Mouse (Mus musculus) CH12.LX (cell line): ENCODE data around the gene Smg6. TPM values are rescaled to one million over a fixed set of nuclear protein-coding genes. Genes with fewer than 3 reads are reported as not detected.

Experiments
- DNase-seq: peaks from one replicate; pipeline ENCODE4 v3.0.0-alpha.2; 2013; ENCODE audit errors: extremely low read depth
- H3K27ac ChIP-seq: 2 replicates; pipeline ENCODE4 v1.5.1; 2012; ENCODE audit warnings: low read depth, mild to moderate bottlenecking, control low read depth, moderate library complexity; ENCODE audit not compliant: insufficient read depth
- H3K27me3 ChIP-seq: replicated peaks from 2 replicates; pipeline ENCODE3; 2012; ENCODE audit warnings: inconsistent platforms
- H3K36me3 ChIP-seq, 2 experiments: replicated peaks in 1 of 2; 2 replicates each; pipeline versions ENCODE3 to v1.6.1; 2012; ENCODE audit warnings: inconsistent platforms in 1 of 2, low read length in 1 of 2, mild to moderate bottlenecking in 1 of 2, mixed read lengths in 1 of 2, moderate library complexity in 1 of 2; ENCODE audit not compliant: control insufficient read depth in 1 of 2, insufficient read depth in 1 of 2
- H3K4me1 ChIP-seq, 2 experiments: 2 replicates each; pipeline ENCODE4 v1.6.1; 2012; ENCODE audit warnings: inconsistent platforms in 1 of 2, moderate library complexity in 1 of 2; ENCODE audit not compliant: insufficient read depth in 2 of 2, control insufficient read depth in 1 of 2
- H3K4me2 ChIP-seq: 2 replicates; pipeline ENCODE4 v1.6.1; 2012; ENCODE audit warnings: low read depth, mild to moderate bottlenecking, control low read depth; ENCODE audit not compliant: poor library complexity, insufficient read depth, severe bottlenecking
- H3K4me3 ChIP-seq, 3 experiments: fragments of 150-350 bp in 1 of 3; sonication (generic) in 1 of 3; replicated peaks in 1 of 3; 2 replicates each; pipeline versions ENCODE3 to v1.5.1; 2011 to 2012; ENCODE audit warnings: low read depth in 2 of 3, low read length in 2 of 3, mild to moderate bottlenecking in 2 of 3, moderate library complexity in 2 of 3, control low read depth in 1 of 3, improper control_type of control experiment in 1 of 3, inconsistent platforms in 1 of 3, mixed read lengths in 1 of 3; ENCODE audit not compliant: poor library complexity in 1 of 3
- H3K79me2 ChIP-seq: replicated peaks from 2 replicates; pipeline ENCODE4 v1.6.1; 2012; ENCODE audit warnings: mild to moderate bottlenecking, moderate library complexity; ENCODE audit not compliant: control insufficient read depth, poor library complexity, insufficient read depth, severe bottlenecking; ENCODE audit errors: extremely low read depth
- H3K9ac ChIP-seq: 2 replicates; pipeline ENCODE4 v1.6.1; 2012; ENCODE audit warnings: low read depth, mild to moderate bottlenecking, control low read depth, moderate library complexity; ENCODE audit not compliant: insufficient read depth
- H3K9me3 ChIP-seq: replicated peaks from 2 replicates; pipeline ENCODE3; 2012; ENCODE audit warnings: low read length, inconsistent platforms, mixed read lengths
- BHLHE40 ChIP-seq: IDR thresholded peaks from 2 replicates; pipeline ENCODE4 v1.6.1; 2011; ENCODE audit warnings: mild to moderate bottlenecking, low read depth, low read length, improper control_type of control experiment
- CHD1 ChIP-seq: IDR thresholded peaks from 2 replicates; pipeline ENCODE4 v1.6.1; 2012; ENCODE audit warnings: low read depth, low read length, improper control_type of control experiment, inconsistent platforms
- CHD2 ChIP-seq: IDR thresholded peaks from 2 replicates; pipeline ENCODE4 v1.6.1; 2011; ENCODE audit warnings: low read length, improper control_type of control experiment
- CTCF ChIP-seq, 2 experiments: IDR thresholded peaks in 1 of 2; conservative IDR thresholded peaks in 1 of 2; 2 replicates each; pipeline ENCODE4 v1.5.1; 2011 to 2012; ENCODE audit warnings: low read depth in 2 of 2, low read length in 2 of 2, improper control_type of control experiment in 1 of 2, inconsistent platforms in 1 of 2, mild to moderate bottlenecking in 1 of 2, moderate library complexity in 1 of 2
- E2F4 ChIP-seq: IDR thresholded peaks from 2 replicates; pipeline ENCODE4 v1.6.1; 2011; ENCODE audit warnings: low read depth, low read length, improper control_type of control experiment; ENCODE audit not compliant: insufficient replicate concordance
- ELF1 ChIP-seq: IDR thresholded peaks from 2 replicates; pipeline ENCODE4 v1.6.1; 2014; ENCODE audit warnings: low read depth, mild to moderate bottlenecking, inconsistent platforms, low read length, improper control_type of control experiment
- EP300 ChIP-seq: IDR thresholded peaks from 2 replicates; pipeline ENCODE4 v1.6.1; 2011; ENCODE audit warnings: low read length, improper control_type of control experiment
- ETS1 ChIP-seq: conservative IDR thresholded peaks from 2 replicates; pipeline ENCODE4 v1.6.1; 2012; ENCODE audit warnings: low read depth, mild to moderate bottlenecking, inconsistent platforms, low read length, improper control_type of control experiment, moderate library complexity
- GABPA ChIP-seq: IDR thresholded peaks from 2 replicates; pipeline ENCODE4 v1.6.1; 2012; ENCODE audit warnings: low read depth, low read length, improper control_type of control experiment, inconsistent platforms; ENCODE audit not compliant: insufficient replicate concordance
- HCFC1 ChIP-seq: IDR thresholded peaks from 2 replicates; pipeline ENCODE4 v1.6.1; 2012; ENCODE audit warnings: low read depth, mild to moderate bottlenecking, inconsistent platforms, low read length, improper control_type of control experiment
- IRF4 ChIP-seq: IDR thresholded peaks from 2 replicates; pipeline ENCODE4 v1.6.1; 2014; ENCODE audit warnings: low read depth, mild to moderate bottlenecking, inconsistent platforms, low read length, improper control_type of control experiment
- JUN ChIP-seq: IDR thresholded peaks from 2 replicates; pipeline ENCODE4 v1.6.1; 2011; ENCODE audit warnings: low read depth, mild to moderate bottlenecking, low read length, improper control_type of control experiment, moderate library complexity; ENCODE audit not compliant: insufficient read depth
- JUND ChIP-seq: conservative IDR thresholded peaks from 2 replicates; pipeline ENCODE4 v1.6.1; 2011; ENCODE audit warnings: low read depth, low read length, improper control_type of control experiment
- KAT2A ChIP-seq: IDR thresholded peaks from 2 replicates; pipeline ENCODE4 v1.6.1; 2012; ENCODE audit warnings: low read length, improper control_type of control experiment, inconsistent platforms; ENCODE audit not compliant: insufficient replicate concordance
- MAFK ChIP-seq: IDR thresholded peaks from 2 replicates; pipeline ENCODE4 v1.6.1; 2011; ENCODE audit warnings: low read length, improper control_type of control experiment; ENCODE audit not compliant: insufficient replicate concordance
- MAX ChIP-seq: IDR thresholded peaks from 2 replicates; pipeline ENCODE4 v1.6.1; 2011; ENCODE audit warnings: low read length, improper control_type of control experiment
- MAZ ChIP-seq: IDR thresholded peaks from 2 replicates; pipeline ENCODE4 v1.6.1; 2012; ENCODE audit warnings: low read depth, mild to moderate bottlenecking, inconsistent platforms, low read length, improper control_type of control experiment, moderate library complexity
- MEF2A ChIP-seq: IDR thresholded peaks from 2 replicates; pipeline ENCODE4 v1.6.1; 2014; ENCODE audit warnings: low read depth, mild to moderate bottlenecking, inconsistent platforms, low read length, improper control_type of control experiment, borderline replicate concordance
- MXI1 ChIP-seq: IDR thresholded peaks from 2 replicates; pipeline ENCODE4 v1.6.1; 2011; ENCODE audit warnings: mild to moderate bottlenecking, low read depth, low read length, improper control_type of control experiment
- MYC ChIP-seq: IDR thresholded peaks from 2 replicates; pipeline ENCODE4 v1.6.1; 2011; ENCODE audit warnings: low read depth, mild to moderate bottlenecking, improper control_type of control experiment, low read length
- NELFE ChIP-seq: IDR thresholded peaks from 2 replicates; pipeline ENCODE4 v1.6.1; 2011; ENCODE audit warnings: low read depth, low read length, improper control_type of control experiment
- NRF1 ChIP-seq: IDR thresholded peaks from 2 replicates; pipeline ENCODE4 v1.6.1; 2014; ENCODE audit warnings: low read depth, mild to moderate bottlenecking, inconsistent platforms, low read length, improper control_type of control experiment, moderate library complexity
- PAX5 ChIP-seq: IDR thresholded peaks from 2 replicates; pipeline ENCODE4 v1.6.1; 2012; ENCODE audit warnings: low read length, inconsistent platforms, mixed read lengths
- POLR2A ChIP-seq: IDR thresholded peaks from 2 replicates; pipeline ENCODE4 v1.6.1; 2011; ENCODE audit warnings: low read depth, mild to moderate bottlenecking, improper control_type of control experiment, low read length
- POLR2AphosphoS2 ChIP-seq: IDR thresholded peaks from 2 replicates; pipeline ENCODE4 v1.6.1; 2011; ENCODE audit warnings: low read depth, low read length, improper control_type of control experiment
- RAD21 ChIP-seq: IDR thresholded peaks from 2 replicates; pipeline ENCODE4 v1.6.1; 2011; ENCODE audit warnings: low read depth, mild to moderate bottlenecking, low read length, improper control_type of control experiment, moderate library complexity
- RCOR1 ChIP-seq: conservative IDR thresholded peaks from 2 replicates; pipeline ENCODE4 v1.6.1; 2012; ENCODE audit warnings: low read depth, mild to moderate bottlenecking, inconsistent platforms, low read length, improper control_type of control experiment
- SIN3A ChIP-seq: IDR thresholded peaks from 2 replicates; pipeline ENCODE4 v1.6.1; 2012; ENCODE audit warnings: low read length, improper control_type of control experiment, inconsistent platforms
- SMC3 ChIP-seq: IDR thresholded peaks from 2 replicates; pipeline ENCODE4 v1.6.1; 2011; ENCODE audit warnings: low read depth, low read length, improper control_type of control experiment
- TBP ChIP-seq: conservative IDR thresholded peaks from 2 replicates; pipeline ENCODE4 v1.6.1; 2011; ENCODE audit warnings: low read depth, low read length, improper control_type of control experiment
- TCF12 ChIP-seq: IDR thresholded peaks from 2 replicates; pipeline ENCODE4 v1.6.1; 2014; ENCODE audit warnings: low read depth, mild to moderate bottlenecking, inconsistent platforms, low read length, improper control_type of control experiment
- UBTF ChIP-seq: IDR thresholded peaks from 2 replicates; pipeline ENCODE4 v1.6.1; 2012; ENCODE audit warnings: low read depth, mild to moderate bottlenecking, inconsistent platforms, low read length, improper control_type of control experiment, moderate library complexity
- USF1 ChIP-seq: IDR thresholded peaks from 2 replicates; pipeline ENCODE4 v1.6.1; 2014; ENCODE audit warnings: low read depth, mild to moderate bottlenecking, inconsistent platforms, low read length, improper control_type of control experiment
- USF2 ChIP-seq: conservative IDR thresholded peaks from 2 replicates; pipeline ENCODE4 v1.6.1; 2011; ENCODE audit warnings: low read depth, low read length, improper control_type of control experiment
- ZC3H11A ChIP-seq: IDR thresholded peaks from 2 replicates; pipeline ENCODE4 v1.6.1; 2012; ENCODE audit warnings: low read depth, mild to moderate bottlenecking, inconsistent platforms, low read length, improper control_type of control experiment
- ZKSCAN1 ChIP-seq: IDR thresholded peaks from 2 replicates; pipeline ENCODE4 v1.6.1; 2012; ENCODE audit warnings: low read depth, inconsistent platforms, low read length, improper control_type of control experiment, borderline replicate concordance
- ZMIZ1 ChIP-seq: IDR thresholded peaks from 2 replicates; pipeline ENCODE4 v1.6.1; 2012; ENCODE audit warnings: low read depth, mild to moderate bottlenecking, inconsistent platforms, low read length, improper control_type of control experiment
- ZNF384 ChIP-seq: IDR thresholded peaks from 2 replicates; pipeline ENCODE4 v1.6.1; 2012; ENCODE audit warnings: low read depth, low read length, improper control_type of control experiment, inconsistent platforms
- dilution Hi-C: fragments of 300-500 bp; cut with MboI; formaldehyde crosslinking; loops from 2 replicates; pipeline ENCODE4 v1.14.3; 2020; ENCODE audit warnings: low sequenced_read_pairs; ENCODE audit not compliant: extremely low pct_unique_long_range_greater_than_20kb, extremely low pct_ligation_motif_present
- in situ Hi-C: fragments of 300-500 bp; cut with MboI; formaldehyde crosslinking; loops from 3 replicates; pipeline ENCODE4 v1.14.3; 2019; ENCODE audit warnings: low sequenced_read_pairs, low pct_ligation_motif_present, low pct_unique_long_range_greater_than_20kb, mixed read lengths
- polyA plus RNA-seq: library from polyadenylated mRNA; unstranded; fragments of >175 nt; gene quantifications from 2 replicates; pipeline ENCODE4 v1.2.1, GENCODE M21; 2012; ENCODE audit warnings: low read depth; ENCODE audit not compliant: insufficient read length
- total RNA-seq, 2 experiments: library from RNA; depleted of rRNA; stranded (reverse); fragments of 300-350 nt in 1 of 2; fragments of >200 nt in 1 of 2; gene quantifications; 2 replicates each; pipeline ENCODE4 v1.2.3; 2012 to 2014

Gene Smg6
- total and polyA plus RNA-seq, 3 experiments, result 9.0 to 18.5 (median 12.1) TPM

DNA sequence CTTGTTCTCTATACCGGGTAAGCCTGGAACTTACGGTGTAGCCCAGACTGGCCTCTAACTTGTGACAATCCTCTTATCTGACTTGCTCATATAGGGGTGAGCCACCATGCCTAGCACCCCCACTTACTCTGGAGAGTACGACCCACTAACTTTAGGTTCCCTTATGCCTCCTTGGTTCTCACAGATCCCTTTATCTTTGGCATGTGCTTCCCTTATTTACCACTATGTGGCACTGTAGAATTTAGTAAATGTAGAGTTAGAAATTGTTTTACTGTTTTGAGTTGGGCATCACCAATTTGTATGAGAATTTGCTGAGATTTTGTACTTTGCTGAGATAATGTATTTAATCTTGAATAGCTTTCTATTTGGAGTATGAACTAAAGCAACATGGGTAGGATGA, 20.7 kb downstream of the Smg6 start:
- Histone ChIP-seq H3K4me1 (no peaks in the 10 kb centered on the region), H3K27ac (no peak overlapping the region), H3K27me3 (no peaks in the 10 kb centered on the region), H3K36me3 (peaks cover 30 to 68% of the 10 kb centered on the region in 2 experiments), H3K4me3 (no peak overlapping the region), H3K79me2 (no peaks in the 10 kb centered on the region; the same call in 1 of the 2 replicates), H3K9ac (no peak overlapping the region), H3K4me2 (no peak overlapping the region), H3K9me3 (no peaks in the 10 kb centered on the region)
- peak; percentile 67 for DNase-seq
- TF ChIP-seq KAT2A, result no peak
- TF ChIP-seq TCF12, result no peak
- no peak for TF ChIP-seq ELF1
- no peak for TF ChIP-seq ETS1
- TF ChIP-seq PAX5, result no peak
- TF ChIP-seq UBTF, result no peak
- TF ChIP-seq ZNF384, result no peak
- TF ChIP-seq IRF4, result peak; percentile 20; the same call in 1 of the 2 replicates
- TF ChIP-seq CHD2, result no peak
- TF ChIP-seq HCFC1, result no peak
- TF ChIP-seq MEF2A, result no peak
- TF ChIP-seq SMC3, result peak; percentile 89
- TF ChIP-seq POLR2AphosphoS2, result no peak
- TF ChIP-seq RCOR1, result no peak
- no peak for TF ChIP-seq ZKSCAN1
- peak; percentile 91 for TF ChIP-seq RAD21
- TF ChIP-seq EP300, result no peak
- TF ChIP-seq MYC, result peak; percentile 72; the same call in 1 of the 2 replicates
- TF ChIP-seq JUN, result no peak
- no peak for TF ChIP-seq NELFE
- TF ChIP-seq JUND, result no peak
- no peak for TF ChIP-seq MAX
- TF ChIP-seq BHLHE40, result no peak
- no peak for TF ChIP-seq E2F4
- TF ChIP-seq USF2, result no peak
- TF ChIP-seq CHD1, result no peak
- TF ChIP-seq NRF1, result no peak
- TF ChIP-seq SIN3A, result no peak
- TF ChIP-seq ZMIZ1, result no peak
- TF ChIP-seq MAFK, result no peak
- no peak for TF ChIP-seq TBP
- peak; percentile 68 to 90 for TF ChIP-seq CTCF (conservative IDR thresholded peaks at IDR 0.05 in 1 of 2, IDR thresholded peaks at IDR 0.05 in 1 of 2; ENCODE audit: low read depth in 2 of 2, low read length in 2 of 2)
- no peak for TF ChIP-seq MXI1
- TF ChIP-seq USF1, result no peak
- no peak for TF ChIP-seq POLR2A
- peak; percentile 57; the same call in 1 of the 2 replicates for TF ChIP-seq ZC3H11A
- no peak for TF ChIP-seq GABPA
- no peak for TF ChIP-seq MAZ
- in situ Hi-C loops (no loop called here), dilution Hi-C loops (no loop called here)
